Comparison of ENCODE assay signal across 7 mouse cellular contexts in genomic region chr5:53465883-53466282, GRCm38 (mm10). TPM values are rescaled to one million over a fixed set of nuclear protein-coding genes. Genes with fewer than 3 reads are reported as not detected.
DNase-seq lines count a peak whose midpoint lies in the region; ATAC-seq and TF ChIP-seq lines count a peak whose summit lies in the region.

Gene Rbpj, plus strand, starts transcription at chr5:53466152.

- in situ Hi-C loops in Patski (cut with MboI; ENCODE audit: low pct_unique_long_range_greater_than_20kb): no loop called here

- no peak for ATAC-seq in Patski
- no peak for ATAC-seq in forebrain, embryonic 16.5 days

- H3K27ac ChIP-seq in ES-Bruce4 (ENCODE audit: insufficient read depth, low read length) (peak within 1 kb of the TSS; percentile 95), macrophage (no peak within 1 kb of the TSS)
- no peak within 1 kb of the TSS for H3K27ac ChIP-seq in forebrain, embryonic 16.5 days (ENCODE audit: low read length)
- H3K27ac ChIP-seq in hindbrain, embryonic 10.5 days: no peak within 1 kb of the TSS

- peak within 1 kb of the TSS; percentile 57 for H3K9ac ChIP-seq in ES-Bruce4 (ENCODE audit: low read depth, poor library complexity, severe bottlenecking)
- no peak within 1 kb of the TSS for H3K9ac ChIP-seq in forebrain, embryonic 16.5 days (replicated peaks; ENCODE audit: low read depth, low read length)

- TF ChIP-seq EP300 in ES-Bruce4 (IDR thresholded peaks at IDR 0.05; ENCODE audit: insufficient read depth, low read depth, low read length): no peak

- TF ChIP-seq CTCF in ES-Bruce4 (IDR thresholded peaks at IDR 0.05; ENCODE audit: low read depth, low read length) (no peak), Patski (IDR thresholded peaks at IDR 0.05) (no peak)

- H3K4me1 ChIP-seq in ES-Bruce4 (ENCODE audit: control insufficient read depth, insufficient read depth, low read length): peaks cover 2% of the 10 kb centered on the region
- peaks cover 2% of the 10 kb centered on the region; the same call in 1 of the 2 replicates for H3K4me1 ChIP-seq in forebrain, embryonic 16.5 days (replicated peaks; ENCODE audit: control insufficient read depth, insufficient read depth, low read length)
- H3K4me1 ChIP-seq in hindbrain, embryonic 10.5 days (replicated peaks): peaks cover 12% of the 10 kb centered on the region

- POLR2A ChIA-PET in Patski (lab: Charles Lee): no interaction called here

- H3K79me2 ChIP-seq in macrophage (ENCODE audit: inconsistent target): no peaks in the 10 kb centered on the region

- CTCF ChIA-PET in Patski (lab: Charles Lee): interaction anchor here (0.8 to 1.6 kb wide), 2 partner anchors 9 to 98 kb away, joined by 3 to 4 read pairs; no protein-coding TSS in a partner anchor

- no peak within 1 kb of the TSS for H3K4me2 ChIP-seq in forebrain, embryonic 16.5 days (ENCODE audit: low read length)

- H3K36me3 ChIP-seq in ES-Bruce4 (ENCODE audit: control insufficient read depth, insufficient read depth, low read length, poor library complexity, severe bottlenecking) (no peaks in the 10 kb centered on the region), macrophage (ENCODE audit: inconsistent target) (no peaks in the 10 kb centered on the region)
- no peaks in the 10 kb centered on the region for H3K36me3 ChIP-seq in forebrain, embryonic 16.5 days (ENCODE audit: control insufficient read depth, insufficient read depth)
- H3K36me3 ChIP-seq in hindbrain, embryonic 10.5 days: no peaks in the 10 kb centered on the region

- H3K4me3 ChIP-seq in ES-Bruce4 (ENCODE audit: low read depth, low read length) (peak within 1 kb of the TSS; percentile 16), macrophage (ENCODE audit: inconsistent target) (no peak within 1 kb of the TSS)
- no peak within 1 kb of the TSS for H3K4me3 ChIP-seq in forebrain, embryonic 16.5 days (replicated peaks; ENCODE audit: low read length)
- no peak within 1 kb of the TSS for H3K4me3 ChIP-seq in hindbrain, embryonic 10.5 days

- no peak for DNase-seq in Patski (ENCODE audit: low read depth, low spot score)
- no peak for DNase-seq in hindbrain, embryonic 10.5 days (ENCODE audit: low spot score)
- no peak for DNase-seq in testis, postnatal 10 days (ENCODE audit: low spot score)
- no peak for DNase-seq in natural killer cell, adult 2 months (ENCODE audit: low spot score in 2 of 2)

- H3K9me3 ChIP-seq in ES-Bruce4 (replicated peaks; ENCODE audit: control insufficient read depth, insufficient read depth, low read length, poor library complexity, severe bottlenecking): no peaks in the 10 kb centered on the region
- H3K9me3 ChIP-seq in forebrain, embryonic 16.5 days (ENCODE audit: control insufficient read depth, low read length): no peaks in the 10 kb centered on the region
- no peaks in the 10 kb centered on the region for H3K9me3 ChIP-seq in hindbrain, embryonic 10.5 days

- 83% methylated on average over 9 of the region's 9 CpGs for WGBS in forebrain, embryonic 16.5 days
- 89% methylated on average over 9 of the region's 9 CpGs for WGBS in hindbrain, embryonic 10.5 days
- 87% methylated on average over 9 of the region's 9 CpGs for WGBS in macrophage (ENCODE audit: missing documents)

- no peak for TF ChIP-seq POLR2A in ES-Bruce4 (IDR thresholded peaks at IDR 0.05; ENCODE audit: insufficient read depth, low read length)

- H3K27me3 ChIP-seq in ES-Bruce4 (ENCODE audit: control insufficient read depth, insufficient read depth, low read length, poor library complexity, severe bottlenecking): no peaks in the 10 kb centered on the region
- no peaks in the 10 kb centered on the region for H3K27me3 ChIP-seq in Patski
- no peaks in the 10 kb centered on the region for H3K27me3 ChIP-seq in forebrain, embryonic 16.5 days (replicated peaks; ENCODE audit: control insufficient read depth, insufficient read depth, low read length)
- peaks cover 10% of the 10 kb centered on the region for H3K27me3 ChIP-seq in hindbrain, embryonic 10.5 days (ENCODE audit: insufficient read depth, poor library complexity, severe bottlenecking)

RNA-seq across cellular contexts. Expression of gene Rbpj, which starts in this region (rescaled TPM):
- polyA plus RNA-seq in ES-Bruce4 (2011; ENCODE audit: insufficient read depth, insufficient read length, low read depth, missing spikeins): 323 and 339 TPM in 2 replicates
- 64.2 TPM for polyA plus RNA-seq in Patski (2021)
- polyA plus RNA-seq in forebrain, embryonic 16.5 days (2015; fragmentation: Nextera tagmentation; extraction: Ambion mirVana): 38.7 and 47.6 TPM in 2 replicates
- 38.0 and 40.9 TPM in 2 replicates for polyA plus RNA-seq in hindbrain, embryonic 10.5 days (2016; fragmentation: Nextera tagmentation; extraction: Ambion mirVana)
- 100 to 1,000 TPM in 25 of 26 experiments, 10 to 100 TPM in 1; 85.3 to 805 (median 258) TPM for total RNA-seq in macrophage (2018; cell fraction: chromatin; rRNA removed)
- total RNA-seq in macrophage (2018; cell fraction: cytosol; rRNA removed): 100 to 1,000 TPM in 6 of 26 experiments, 10 to 100 TPM in 20; 45.2 to 178 (median 60.2) TPM
- total RNA-seq in macrophage (2018; cell fraction: nucleus; rRNA removed): 100 to 1,000 TPM; 101 to 429 (median 216) TPM
- 31.2 to 90.6 TPM (median 32.9 TPM) in 3 replicates for polyA plus RNA-seq in macrophage (2018)
